Mouse (Mus musculus) hindbrain, postnatal 0 days (tissue): ENCODE results near the gene Ptpa. TPM values are rescaled to one million over a fixed set of nuclear protein-coding genes. Genes with fewer than 3 reads are reported as not detected.
A peak's percentile ranks its signal among the peaks of the same experiment; 100 is the strongest.

Source experiments
- ATAC-seq: fragments of 200-750 bp; cut with Nextera tagmentation; 2 replicates; pipeline ENCODE4 v1.8.0; 2017; ENCODE audit warnings: mild to moderate bottlenecking, moderate TSS enrichment, moderate library complexity
- DNase-seq: peaks from one replicate; pipeline ENCODE4 v3.0.0-alpha.2; 2015; ENCODE audit warnings: low spot score
- H3K27ac ChIP-seq: fragments of 300-500 bp; sonication (generic); 2 replicates; pipeline ENCODE4 v1.5.1; 2014; ENCODE audit warnings: mild to moderate bottlenecking
- H3K27me3 ChIP-seq: fragments of 300-500 bp; sonication (generic); 2 replicates; pipeline ENCODE4 v1.6.1; 2014; ENCODE audit warnings: low read length, mixed read lengths; ENCODE audit not compliant: insufficient read depth
- H3K36me3 ChIP-seq: fragments of 300-500 bp; sonication (generic); 2 replicates; pipeline ENCODE4 v1.6.1; 2014; ENCODE audit warnings: low read length, mixed read lengths; ENCODE audit not compliant: insufficient read depth
- H3K4me1 ChIP-seq: fragments of 300-500 bp; sonication (generic); 2 replicates; pipeline ENCODE4 v1.6.1; 2014; ENCODE audit warnings: antibody characterized with exemption, low read length, mixed read lengths; ENCODE audit not compliant: insufficient read depth
- H3K4me2 ChIP-seq: fragments of 300-500 bp; sonication (generic); 2 replicates; pipeline ENCODE4 v1.6.1; 2014; ENCODE audit warnings: low read depth, mild to moderate bottlenecking, low read length, moderate library complexity, mixed read lengths
- H3K4me3 ChIP-seq: fragments of 300-500 bp; sonication (generic); 2 replicates; pipeline ENCODE4 v1.5.1; 2014; ENCODE audit warnings: low read length
- H3K9ac ChIP-seq: fragments of 300-500 bp; sonication (generic); replicated peaks from 2 replicates; pipeline ENCODE4 v1.6.1; 2014; ENCODE audit warnings: mild to moderate bottlenecking, low read length, moderate library complexity, mixed read lengths
- H3K9me3 ChIP-seq: fragments of 300-500 bp; sonication (generic); 2 replicates; pipeline ENCODE4 v1.6.1; 2016; ENCODE audit warnings: low read length, mixed read lengths
- CTCF ChIP-seq: IDR thresholded peaks from 2 replicates; pipeline ENCODE4 v1.5.1; 2016; ENCODE audit warnings: antibody characterized with exemption, control low read depth, low read depth
- WGBS: fragments of 180-500 bp; shearing (Covaris S2); extraction: QIAGEN DNeasy Blood & Tissue Kit; methylation state at CpG from one replicate; pipeline ENCODE4 v1.1.7; 2014; 5-methylcytosine and 5-hydroxymethylcytosine counted together
- polyA plus RNA-seq: library from polyadenylated mRNA; unstranded; fragments of >200 nt; fragmentation: Nextera tagmentation; extraction: Ambion mirVana; gene quantifications from 2 replicates; pipeline ENCODE4 v1.2.1, GENCODE M21; 2015
- total RNA-seq: library from RNA; depleted of rRNA; stranded (reverse); fragments of >200 nt; gene quantifications from 2 replicates; pipeline ENCODE4 v1.2.3, GENCODE M21; 2014

Gene Ptpa
- total and polyA plus RNA-seq, 2 experiments from 2014 or later = 138 to 156 TPM

GRCm38 (mm10) chr2:30466787-30467186 lies 50.9 kb downstream of the Ptpa start:
- ATAC-seq = no peak
- H3K9ac ChIP-seq = no peak overlapping the region
- no peak for TF ChIP-seq CTCF
- no peak overlapping the region for H3K4me2 ChIP-seq
- no peaks in the 10 kb centered on the region for H3K27me3 ChIP-seq
- WGBS = 72% methylated on average over 4 of the region's 4 CpGs
- no peaks in the 10 kb centered on the region for H3K36me3 ChIP-seq
- H3K27ac ChIP-seq = no peak overlapping the region
- no peaks in the 10 kb centered on the region for H3K9me3 ChIP-seq
- H3K4me1 ChIP-seq = peaks cover 12% of the 10 kb centered on the region; the same call in 1 of the 2 replicates
- DNase-seq = no peak
- no peak overlapping the region for H3K4me3 ChIP-seq

- H3K9me3 ChIP-seq = no peaks in the 10 kb centered on the region
- H3K4me3 ChIP-seq = no peak overlapping the region
- H3K27ac ChIP-seq = peak overlapping the region; percentile 36; the same call in 1 of the 2 replicates
- peak overlapping the region; percentile 77 for H3K4me2 ChIP-seq
- ATAC-seq (no peak), DNase-seq (no peak)
- H3K36me3 ChIP-seq = no peaks in the 10 kb centered on the region
- WGBS = 53% methylated on average over 6 of the region's 6 CpGs
- H3K4me1 ChIP-seq = peaks cover 12% of the 10 kb centered on the region; the same call in 1 of the 2 replicates
- TF ChIP-seq CTCF = no peak
- peak overlapping the region; percentile 63; the same call in 1 of the 2 replicates for H3K9ac ChIP-seq
- no peaks in the 10 kb centered on the region for H3K27me3 ChIP-seq
These were observed 53.2 kb downstream of the Ptpa start for GRCm38 (mm10) chr2:30469009-30469408.

DNA sequence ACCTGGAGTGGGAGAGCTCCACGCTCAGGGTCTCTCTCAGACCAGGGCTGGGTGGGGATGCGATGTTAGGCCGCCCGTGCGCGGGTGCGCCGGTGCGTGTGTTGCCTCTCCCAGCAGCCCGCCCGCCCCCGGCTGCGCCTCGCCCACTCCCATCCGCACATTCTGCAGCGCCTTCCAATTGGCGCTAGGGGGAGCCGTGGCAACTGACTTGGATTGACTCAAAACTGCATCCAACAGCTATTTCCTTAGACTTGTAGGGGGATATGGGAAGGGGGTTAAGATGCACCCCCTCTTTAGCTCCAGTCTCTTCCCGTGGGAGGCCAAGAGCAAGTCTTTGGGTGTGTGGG lies 53.9 kb downstream of the Ptpa start:
- Histone ChIP-seq H3K9ac (peak overlapping the region; percentile 63), H3K27ac (peak overlapping the region; percentile 82; the same call in 1 of the 2 replicates), H3K36me3 (no peaks in the 10 kb centered on the region), H3K9me3 (no peaks in the 10 kb centered on the region), H3K4me1 (peaks cover 17% of the 10 kb centered on the region), H3K4me2 (peak overlapping the region; percentile 77), H3K4me3 (peak overlapping the region; percentile 80), H3K27me3 (no peaks in the 10 kb centered on the region)
- TF ChIP-seq CTCF = peak; percentile 83
- ATAC-seq (peak; percentile 55), DNase-seq (peak; percentile 94)
- WGBS = 2% methylated on average over 19 of the region's 19 CpGs

DNA sequence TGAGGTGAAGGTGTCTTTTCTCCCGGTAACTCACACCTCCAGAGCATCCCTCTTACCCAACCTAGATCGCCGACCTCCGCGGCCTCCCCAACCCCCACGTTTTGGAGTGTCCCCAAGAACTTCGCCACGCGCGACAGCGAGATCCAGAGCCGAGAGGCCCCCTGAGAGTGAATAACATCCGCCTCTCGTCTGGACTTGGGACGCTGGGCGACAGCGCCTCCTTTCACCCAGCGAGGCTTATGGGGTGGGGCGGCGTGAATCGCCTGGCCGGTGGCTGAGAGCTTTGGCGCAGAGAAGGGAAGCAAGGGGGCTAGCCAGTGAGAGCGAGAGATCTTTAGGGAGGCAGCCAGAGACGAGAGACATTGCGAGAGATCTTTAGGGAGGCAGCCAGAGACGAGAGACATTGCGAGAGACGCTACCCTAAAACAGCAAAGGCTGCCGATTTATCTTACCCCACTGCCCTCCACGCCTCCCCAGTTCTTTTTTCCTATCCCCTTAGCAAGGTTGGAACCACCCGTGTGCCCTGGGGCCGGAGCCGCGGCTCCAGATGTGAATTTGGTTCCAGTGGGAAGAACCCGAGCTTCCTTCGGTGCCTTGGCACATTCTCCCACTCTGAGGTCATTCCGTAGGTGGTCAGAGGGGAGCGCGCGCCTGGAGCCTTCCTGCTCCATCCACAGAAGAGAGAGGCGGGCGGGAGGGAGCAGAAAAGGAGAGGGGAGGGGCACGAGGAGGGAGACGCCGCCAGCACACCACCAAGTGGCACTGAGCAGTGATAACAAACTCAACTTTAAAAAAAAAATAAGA lies 54.5 kb downstream of the Ptpa start:
- peak overlapping the region; percentile 82 for H3K27ac ChIP-seq
- H3K4me1 ChIP-seq = peaks cover 17% of the 10 kb centered on the region
- WGBS = under 1% methylated on average over 46 of the region's 46 CpGs
- peak overlapping the region; percentile 80 for H3K4me3 ChIP-seq
- TF ChIP-seq CTCF = peak; percentile 44
- no peaks in the 10 kb centered on the region for H3K27me3 ChIP-seq
- H3K9me3 ChIP-seq = no peaks in the 10 kb centered on the region
- ATAC-seq (peak; percentile 8), DNase-seq (peak; percentile 80)
- H3K4me2 ChIP-seq = peak overlapping the region; percentile 77
- H3K9ac ChIP-seq = peak overlapping the region; percentile 63
- H3K36me3 ChIP-seq = no peaks in the 10 kb centered on the region

- no peak overlapping the region for H3K9ac ChIP-seq
- H3K4me2 ChIP-seq = peak overlapping the region; percentile 77
- ATAC-seq = no peak
- no peaks in the 10 kb centered on the region for H3K27me3 ChIP-seq
- no peak for DNase-seq
- WGBS = 12% methylated on average over 8 of the region's 8 CpGs
- no peaks in the 10 kb centered on the region for H3K36me3 ChIP-seq
- H3K9me3 ChIP-seq = no peaks in the 10 kb centered on the region
- H3K27ac ChIP-seq = peak overlapping the region; percentile 66
- H3K4me3 ChIP-seq = peak overlapping the region; percentile 80
- peaks cover 17% of the 10 kb centered on the region for H3K4me1 ChIP-seq
- TF ChIP-seq CTCF = no peak
These were observed 55.2 kb downstream of the Ptpa start for GRCm38 (mm10) chr2:30471051-30471450.

DNA sequence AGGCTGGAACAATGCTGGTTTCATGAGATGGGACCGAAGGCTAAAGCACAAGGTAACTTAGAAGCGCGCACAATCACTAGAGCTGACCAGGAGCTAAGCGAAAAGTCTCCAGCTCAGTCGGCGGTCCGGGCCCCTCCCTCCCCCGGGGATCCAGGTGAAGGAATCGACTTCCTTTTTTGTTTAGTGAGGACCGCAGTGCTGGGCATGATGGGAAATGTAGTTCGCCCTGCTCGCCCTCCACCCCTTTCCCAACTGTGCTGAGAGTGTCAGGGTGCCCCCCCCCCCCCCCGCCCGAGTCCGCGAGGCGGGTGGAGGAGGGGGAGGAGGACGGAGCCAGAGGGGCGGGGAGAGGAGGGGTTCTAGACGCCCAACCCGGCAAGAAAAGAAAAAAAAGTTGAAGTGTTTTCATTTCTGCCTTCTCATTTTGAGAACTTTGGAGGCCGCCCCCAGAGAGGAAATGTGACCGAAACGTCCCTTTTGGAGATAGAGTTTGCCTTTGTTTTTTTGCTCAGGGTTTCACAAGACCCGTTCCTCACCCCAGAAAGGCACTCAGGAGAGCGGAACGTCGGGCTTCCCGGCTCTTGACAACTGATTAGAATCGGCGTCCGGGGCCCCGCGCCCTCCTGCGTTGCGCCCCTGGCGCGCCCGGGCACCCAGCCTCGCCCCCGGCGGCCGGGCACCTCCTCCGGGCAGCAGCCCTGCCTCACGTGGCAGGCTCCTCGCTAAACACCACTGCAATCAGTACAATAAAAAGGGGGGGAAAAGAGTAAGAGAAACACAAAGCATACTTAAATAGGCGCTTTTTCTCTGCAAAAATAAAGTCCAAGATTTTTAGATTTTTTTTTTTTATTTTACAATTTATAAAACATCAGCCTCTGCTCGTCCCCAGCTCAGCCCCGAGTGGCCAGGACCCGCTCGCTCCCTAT lies 56.2 kb downstream of the Ptpa start:
- no peak for TF ChIP-seq CTCF
- no peaks in the 10 kb centered on the region for H3K27me3 ChIP-seq
- ATAC-seq (peak; percentile 6; the same call in 1 of the 2 replicates), DNase-seq (peak; percentile 77)
- no peaks in the 10 kb centered on the region for H3K9me3 ChIP-seq
- H3K4me2 ChIP-seq = peak overlapping the region; percentile 77
- peaks cover 17% of the 10 kb centered on the region for H3K4me1 ChIP-seq
- WGBS = under 1% methylated on average over 46 of the region's 51 CpGs
- peak overlapping the region; percentile 88 for H3K27ac ChIP-seq
- H3K36me3 ChIP-seq = no peaks in the 10 kb centered on the region
- peak overlapping the region; percentile 80 for H3K4me3 ChIP-seq
- peak overlapping the region; percentile 91 for H3K9ac ChIP-seq
